Mouse (Mus musculus): ENCODE measurements around the gene Otoa. TPM values are rescaled to one million over a fixed set of nuclear protein-coding genes. Genes with fewer than 3 reads are reported as not detected.

The Otoa gene
- polyA plus RNA-seq, 1 experiment = 0.38 TPM

DNA sequence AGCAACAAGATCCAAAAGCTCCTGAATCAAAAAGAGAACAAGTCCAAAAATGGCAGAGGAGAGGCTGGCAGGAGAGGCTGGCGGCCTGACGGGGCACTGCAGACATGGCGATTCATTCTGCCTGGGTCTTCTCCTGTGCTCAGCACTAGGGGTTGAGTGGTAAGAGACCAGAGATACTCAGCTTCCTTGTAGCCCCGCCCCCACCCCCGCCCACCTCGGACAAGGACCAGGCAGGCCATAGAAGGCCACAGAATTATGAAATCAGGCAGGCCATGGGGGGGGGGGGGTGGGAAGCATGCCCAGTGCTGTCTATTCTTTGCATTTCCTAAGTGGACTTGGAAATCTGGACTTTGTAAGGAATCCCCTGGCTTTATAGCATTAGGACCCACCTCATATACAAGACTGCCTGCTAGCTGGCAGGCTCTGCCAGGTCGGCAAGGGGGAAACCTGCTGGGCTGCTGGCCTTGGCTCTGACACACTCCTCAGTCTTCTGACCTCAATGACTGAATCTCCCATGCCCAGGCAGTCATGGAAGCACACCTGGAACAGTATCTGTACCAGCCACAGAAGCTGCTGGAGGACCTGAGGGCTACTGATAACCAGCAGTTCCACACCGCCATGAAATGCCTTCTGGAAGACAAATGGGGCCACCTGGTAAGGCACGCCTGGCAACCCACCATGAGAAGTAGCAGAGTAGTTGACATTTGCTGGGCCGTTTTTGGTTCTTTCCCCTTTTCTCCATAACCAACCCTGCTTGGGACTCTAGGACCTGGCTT is 17.4 kb downstream of the Otoa start:
- no peak overlapping the region for H3K27ac ChIP-seq (ENCODE audit: insufficient read depth, low read depth, low read length)
- H3K36me3 ChIP-seq (ENCODE audit: control insufficient read depth, insufficient read depth, low read length) = no peaks in the 10 kb centered on the region
- no peak for TF ChIP-seq POLR2A (IDR thresholded peaks at IDR 0.05; ENCODE audit: low read depth, low read length)
- no peak for TF ChIP-seq CTCF (IDR thresholded peaks at IDR 0.05; ENCODE audit: extremely low read depth, insufficient read length, insufficient replicate concordance, low read depth, low read length)
- H3K4me3 ChIP-seq (ENCODE audit: low read depth, low read length) = no peak overlapping the region
- 68% methylated on average over 10 of the region's 10 CpGs for WGBS
- H3K27me3 ChIP-seq (ENCODE audit: control insufficient read depth, insufficient read depth, low read length) = no peaks in the 10 kb centered on the region
- no peaks in the 10 kb centered on the region for H3K4me1 ChIP-seq (ENCODE audit: control insufficient read depth, insufficient read depth, insufficient read length, low read length)

DNA sequence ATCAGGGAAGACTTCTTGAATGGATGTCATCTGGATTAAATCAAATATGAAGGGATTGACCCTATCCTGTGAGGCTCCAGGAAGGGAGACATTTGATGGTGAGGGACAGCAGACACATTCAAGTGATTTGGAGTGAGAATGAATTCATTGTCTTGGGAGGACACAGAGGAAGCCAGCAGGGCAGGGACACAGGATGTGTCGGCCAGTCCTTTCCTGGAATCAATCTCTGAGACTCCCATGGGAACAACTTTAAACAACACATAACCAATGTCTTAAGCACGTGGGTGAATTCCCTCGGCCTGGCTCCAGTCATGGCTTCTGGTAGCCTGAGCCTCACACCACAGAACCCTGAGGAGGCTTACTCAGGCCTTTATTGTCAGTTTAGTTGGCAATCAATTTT is 26.4 kb downstream of the Otoa start:
- Histone ChIP-seq H3K27ac (ENCODE audit: insufficient read depth, low read depth, low read length) (no peak overlapping the region), H3K36me3 (ENCODE audit: control insufficient read depth, insufficient read depth, low read length) (no peaks in the 10 kb centered on the region), H3K27me3 (ENCODE audit: control insufficient read depth, insufficient read depth, low read length) (no peaks in the 10 kb centered on the region), H3K4me3 (ENCODE audit: low read depth, low read length) (no peak overlapping the region), H3K4me1 (ENCODE audit: control insufficient read depth, insufficient read depth, insufficient read length, low read length) (no peaks in the 10 kb centered on the region)
- TF ChIP-seq POLR2A (IDR thresholded peaks at IDR 0.05; ENCODE audit: low read depth, low read length) (no peak), CTCF (IDR thresholded peaks at IDR 0.05; ENCODE audit: extremely low read depth, insufficient read length, insufficient replicate concordance, low read depth, low read length) (no peak)
- WGBS = 71% methylated on average over 3 of the region's 3 CpGs

GRCm38 (mm10) chr7:121111321-121111720 is 29.9 kb downstream of the Otoa start:
- Histone ChIP-seq H3K27me3 (ENCODE audit: control insufficient read depth, insufficient read depth, low read length) (no peaks in the 10 kb centered on the region), H3K4me1 (ENCODE audit: control insufficient read depth, insufficient read depth, insufficient read length, low read length) (no peaks in the 10 kb centered on the region), H3K27ac (ENCODE audit: insufficient read depth, low read depth, low read length) (no peak overlapping the region), H3K36me3 (ENCODE audit: control insufficient read depth, insufficient read depth, low read length) (no peaks in the 10 kb centered on the region), H3K4me3 (ENCODE audit: low read depth, low read length) (no peak overlapping the region)
- TF ChIP-seq POLR2A (IDR thresholded peaks at IDR 0.05; ENCODE audit: low read depth, low read length) (no peak), CTCF (IDR thresholded peaks at IDR 0.05; ENCODE audit: extremely low read depth, insufficient read length, insufficient replicate concordance, low read depth, low read length) (no peak)
- 38% methylated on average over 3 of the region's 3 CpGs for WGBS

DNA sequence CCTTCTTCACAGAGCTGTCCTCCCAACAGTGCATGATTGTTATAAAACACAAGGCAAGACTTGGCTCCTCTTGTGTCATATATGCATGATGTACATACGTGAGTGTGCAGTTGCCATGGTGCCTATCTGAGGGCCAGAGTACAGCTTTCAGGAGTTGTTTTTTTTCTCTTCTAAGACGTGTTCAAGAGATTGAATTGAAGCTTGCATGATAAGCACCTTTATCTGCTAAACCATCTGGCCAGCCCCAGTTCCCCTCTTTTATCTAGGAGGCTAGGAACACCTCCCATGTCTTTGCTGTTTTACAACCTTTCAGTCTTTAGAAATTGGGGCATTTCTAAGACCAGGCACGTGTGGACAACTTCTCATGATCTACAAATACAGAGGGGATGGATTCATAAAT is 30.3 kb downstream of the Otoa start:
- no peaks in the 10 kb centered on the region for H3K4me1 ChIP-seq (ENCODE audit: control insufficient read depth, insufficient read depth, insufficient read length, low read length)
- TF ChIP-seq CTCF (IDR thresholded peaks at IDR 0.05; ENCODE audit: extremely low read depth, insufficient read length, insufficient replicate concordance, low read depth, low read length) (no peak), POLR2A (IDR thresholded peaks at IDR 0.05; ENCODE audit: low read depth, low read length) (no peak)
- no peak overlapping the region for H3K27ac ChIP-seq (ENCODE audit: insufficient read depth, low read depth, low read length)
- no peaks in the 10 kb centered on the region for H3K36me3 ChIP-seq (ENCODE audit: control insufficient read depth, insufficient read depth, low read length)
- H3K27me3 ChIP-seq (ENCODE audit: control insufficient read depth, insufficient read depth, low read length) = no peaks in the 10 kb centered on the region
- no peak overlapping the region for H3K4me3 ChIP-seq (ENCODE audit: low read depth, low read length)
- WGBS = 31% methylated on average over 3 of the region's 3 CpGs

GRCm38 (mm10) chr7:121120143-121120818 is 38.8 kb downstream of the Otoa start:
- no peaks in the 10 kb centered on the region for H3K36me3 ChIP-seq (ENCODE audit: control insufficient read depth, insufficient read depth, low read length)
- H3K27ac ChIP-seq (ENCODE audit: insufficient read depth, low read depth, low read length) = no peak overlapping the region
- H3K27me3 ChIP-seq (ENCODE audit: control insufficient read depth, insufficient read depth, low read length) = no peaks in the 10 kb centered on the region
- H3K4me1 ChIP-seq (ENCODE audit: control insufficient read depth, insufficient read depth, insufficient read length, low read length) = no peaks in the 10 kb centered on the region
- no peak for TF ChIP-seq POLR2A (IDR thresholded peaks at IDR 0.05; ENCODE audit: low read depth, low read length)
- TF ChIP-seq CTCF (IDR thresholded peaks at IDR 0.05; ENCODE audit: extremely low read depth, insufficient read length, insufficient replicate concordance, low read depth, low read length) = peak; percentile 68; the same call in 1 of the 2 replicates
- no peak overlapping the region for H3K4me3 ChIP-seq (ENCODE audit: low read depth, low read length)
- 10% methylated on average over 10 of the region's 10 CpGs for WGBS

- Histone ChIP-seq H3K36me3 (ENCODE audit: control insufficient read depth, insufficient read depth, low read length) (no peaks in the 10 kb centered on the region), H3K4me3 (ENCODE audit: low read depth, low read length) (no peak overlapping the region), H3K27ac (ENCODE audit: insufficient read depth, low read depth, low read length) (no peak overlapping the region), H3K27me3 (ENCODE audit: control insufficient read depth, insufficient read depth, low read length) (no peaks in the 10 kb centered on the region), H3K4me1 (ENCODE audit: control insufficient read depth, insufficient read depth, insufficient read length, low read length) (no peaks in the 10 kb centered on the region)
- no peak for TF ChIP-seq CTCF (IDR thresholded peaks at IDR 0.05; ENCODE audit: extremely low read depth, insufficient read length, insufficient replicate concordance, low read depth, low read length)
- TF ChIP-seq POLR2A (IDR thresholded peaks at IDR 0.05; ENCODE audit: low read depth, low read length) = no peak
- WGBS = 94% methylated on average over 2 of the region's 2 CpGs
Measured at GRCm38 (mm10) chr7:121130837-121131236, 49.4 kb downstream of the Otoa start.

GRCm38 (mm10) chr7:121141274-121141673 is 59.8 kb downstream of the Otoa start:
- Histone ChIP-seq H3K27me3 (ENCODE audit: control insufficient read depth, insufficient read depth, low read length) (no peaks in the 10 kb centered on the region), H3K36me3 (ENCODE audit: control insufficient read depth, insufficient read depth, low read length) (no peaks in the 10 kb centered on the region), H3K27ac (ENCODE audit: insufficient read depth, low read depth, low read length) (no peak overlapping the region), H3K4me3 (ENCODE audit: low read depth, low read length) (no peak overlapping the region), H3K4me1 (ENCODE audit: control insufficient read depth, insufficient read depth, insufficient read length, low read length) (no peaks in the 10 kb centered on the region)
- no peak for TF ChIP-seq POLR2A (IDR thresholded peaks at IDR 0.05; ENCODE audit: low read depth, low read length)
- no peak for TF ChIP-seq CTCF (IDR thresholded peaks at IDR 0.05; ENCODE audit: extremely low read depth, insufficient read length, insufficient replicate concordance, low read depth, low read length)
- 53% methylated on average over 5 of the region's 5 CpGs for WGBS

Measured in small intestine, adult 2 months (tissue).